23 mouse cellular contexts compared by ENCODE assay signal in the genomic region with DNA sequence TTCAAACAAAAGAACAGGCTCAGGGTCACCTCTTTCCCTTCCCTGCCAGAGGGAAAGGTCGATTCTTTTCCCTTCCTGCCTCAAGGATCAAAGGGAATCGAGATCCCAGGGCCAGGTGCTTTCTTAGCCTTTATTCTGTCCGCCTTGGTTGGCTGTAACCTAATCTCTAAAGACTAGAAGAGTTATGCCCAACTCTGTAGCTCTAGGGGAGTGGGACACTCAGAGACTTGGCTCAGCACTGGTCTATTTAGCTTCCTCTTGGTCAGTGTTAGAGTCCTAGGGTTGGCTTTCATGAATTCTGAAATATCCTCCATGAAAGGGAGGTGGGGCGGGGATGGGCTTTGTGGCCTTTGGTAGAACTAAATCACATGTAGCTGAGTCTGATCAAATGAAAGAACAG. TPM values are rescaled to one million over a fixed set of nuclear protein-coding genes. Genes with fewer than 3 reads are reported as not detected.
DNase-seq lines count a peak whose midpoint lies in the region; ATAC-seq and TF ChIP-seq lines count a peak whose summit lies in the region.
"Had no signal": no experiment of that assay in that cellular context is flagged by ENCODE, and none has a peak within 500 bp of the region (broad histone marks: within the 10 kb centered on the region; RNA-seq: fewer than 3 reads in every experiment).

No protein-coding gene starts in this region.

- 79% methylated on average over 4 of the region's 4 CpGs for WGBS in cerebellum, adult 2 months
- 26% methylated on average over 4 of the region's 4 CpGs for WGBS in kidney, embryonic 14.5 days
- 47% methylated on average over 4 of the region's 4 CpGs for WGBS in lung, embryonic 14.5 days
- WGBS in stomach, embryonic 14.5 days: 56% methylated on average over 4 of the region's 4 CpGs
- 42% methylated on average over 4 of the region's 4 CpGs for WGBS in stomach, postnatal 0 days

- DNase-seq in cerebellum, adult 2 months: no peak
- no peak for DNase-seq in cerebellum, adult 18-20 months
- no peak for DNase-seq in kidney, postnatal 36 days
- DNase-seq in lung, embryonic 14.5 days: peak; percentile 22
- DNase-seq in lung, postnatal 10 days: no peak
- DNase-seq in stomach, postnatal 0 days (ENCODE audit: low spot score): no peak
- DNase-seq: adrenal gland, postnatal 25 days; cerebellum, adult 9-11 months; forebrain, postnatal 0 days; gastrocnemius, postnatal 36 days; heart, adult 2 months; heart, postnatal 14 days; kidney, postnatal 25 days; layer of hippocampus, adult 9-11 months; liver had no signal

- no peak for TF ChIP-seq CTCF in cerebellum, adult 2 months (IDR thresholded peaks at IDR 0.05; ENCODE audit: borderline replicate concordance, insufficient read depth, low read depth, low read length)
- TF ChIP-seq CTCF in lung, embryonic 14.5 days (IDR thresholded peaks at IDR 0.05; ENCODE audit: low read depth): no peak
- no peak for TF ChIP-seq CTCF in stomach, postnatal 0 days (IDR thresholded peaks at IDR 0.05; ENCODE audit: low read depth)

- H3K27ac ChIP-seq in cerebellum, adult 2 months (ENCODE audit: insufficient read depth, low read length): peak overlapping the region; percentile 80; the same call in 1 of the 2 replicates
- H3K27ac ChIP-seq in kidney, embryonic 14.5 days (ENCODE audit: low read depth, low read length): no peak overlapping the region
- H3K27ac ChIP-seq in lung, embryonic 14.5 days (ENCODE audit: low read depth): no peak overlapping the region
- H3K27ac ChIP-seq in stomach, embryonic 14.5 days (ENCODE audit: low read length): no peak overlapping the region
- no peak overlapping the region for H3K27ac ChIP-seq in stomach, postnatal 0 days (replicated peaks)
- H3K27ac ChIP-seq: embryonic facial prominence, embryonic 10.5 days; heart, adult 2 months; heart, embryonic 13.5 days; limb, embryonic 10.5 days; liver, embryonic 15.5 days; macrophage had no signal

- ATAC-seq in kidney, embryonic 14.5 days (ENCODE audit: low FRiP score, low TSS enrichment): peak; percentile 80
- ATAC-seq in lung, embryonic 14.5 days (ENCODE audit: insufficient read depth): no peak
- 0 out of 2 replicates have a peak, but pooled peaks have one; percentile 46 for ATAC-seq in stomach, embryonic 14.5 days (ENCODE audit: insufficient number of reproducible peaks, insufficient read depth, low FRiP score, low read depth)
- no peak for ATAC-seq in stomach, postnatal 0 days (ENCODE audit: low FRiP score, low TSS enrichment)
- ATAC-seq: forebrain, postnatal 0 days; intestine, postnatal 0 days had no signal

- H3K4me3 ChIP-seq in cerebellum, adult 2 months (replicated peaks; ENCODE audit: insufficient read depth, low read depth, low read length): no peak overlapping the region
- no peak overlapping the region for H3K4me3 ChIP-seq in kidney, embryonic 14.5 days (ENCODE audit: low read length)
- H3K4me3 ChIP-seq in lung, embryonic 14.5 days (ENCODE audit: low read depth, low read length): no peak overlapping the region
- no peak overlapping the region for H3K4me3 ChIP-seq in stomach, embryonic 14.5 days (ENCODE audit: low read depth, low read length)
- H3K4me3 ChIP-seq in stomach, postnatal 0 days (ENCODE audit: low read depth, low read length): no peak overlapping the region
- H3K4me3 ChIP-seq: embryonic facial prominence, embryonic 10.5 days; heart, adult 2 months; heart, embryonic 13.5 days; limb, embryonic 10.5 days; liver, embryonic 15.5 days had no signal

- TF ChIP-seq EP300 in stomach, postnatal 0 days (optimal IDR thresholded peaks at IDR 0.05): no peak

- no peaks in the 10 kb centered on the region for H3K9me3 ChIP-seq in kidney, embryonic 14.5 days (ENCODE audit: control insufficient read depth, low read length)
- no peaks in the 10 kb centered on the region for H3K9me3 ChIP-seq in lung, embryonic 14.5 days (ENCODE audit: low read depth, low read length)
- H3K9me3 ChIP-seq in stomach, embryonic 14.5 days (ENCODE audit: control insufficient read depth, low read depth, low read length): no peaks in the 10 kb centered on the region
- no peaks in the 10 kb centered on the region for H3K9me3 ChIP-seq in stomach, postnatal 0 days (ENCODE audit: control insufficient read depth, low read length)
- H3K9me3 ChIP-seq: embryonic facial prominence, embryonic 10.5 days; heart, embryonic 13.5 days; limb, embryonic 10.5 days; liver, embryonic 15.5 days had no signal

- H3K4me2 ChIP-seq in kidney, embryonic 14.5 days (replicated peaks; ENCODE audit: low read depth, low read length): no peak overlapping the region
- no peak overlapping the region for H3K4me2 ChIP-seq in lung, embryonic 14.5 days
- H3K4me2 ChIP-seq in stomach, embryonic 14.5 days (replicated peaks; ENCODE audit: low read depth, low read length): no peak overlapping the region
- no peak overlapping the region for H3K4me2 ChIP-seq in stomach, postnatal 0 days (replicated peaks; ENCODE audit: low read depth)
- H3K4me2 ChIP-seq: heart, embryonic 13.5 days; liver, embryonic 15.5 days had no signal

- no peak for TF ChIP-seq POLR2A in cerebellum, adult 2 months (IDR thresholded peaks at IDR 0.05; ENCODE audit: borderline replicate concordance, insufficient read depth, low read length)

- H3K4me1 ChIP-seq in cerebellum, adult 2 months (ENCODE audit: control insufficient read depth, insufficient read depth, low read length): peaks cover 33% of the 10 kb centered on the region
- H3K4me1 ChIP-seq in kidney, embryonic 14.5 days (ENCODE audit: control insufficient read depth, insufficient read depth, low read length): peaks cover 14% of the 10 kb centered on the region
- H3K4me1 ChIP-seq in lung, embryonic 14.5 days (ENCODE audit: insufficient read depth): no peaks in the 10 kb centered on the region
- H3K4me1 ChIP-seq in stomach, embryonic 14.5 days (ENCODE audit: control insufficient read depth, insufficient read depth, low read length): peaks cover 7% of the 10 kb centered on the region; the same call in 1 of the 2 replicates
- H3K4me1 ChIP-seq in stomach, postnatal 0 days (replicated peaks; ENCODE audit: control insufficient read depth, insufficient read depth): no peaks in the 10 kb centered on the region
- H3K4me1 ChIP-seq: heart, embryonic 13.5 days; limb, embryonic 10.5 days; liver, embryonic 15.5 days had no signal

- H3K36me3 ChIP-seq in kidney, embryonic 14.5 days (ENCODE audit: control insufficient read depth, insufficient read depth, low read length): no peaks in the 10 kb centered on the region
- no peaks in the 10 kb centered on the region for H3K36me3 ChIP-seq in lung, embryonic 14.5 days (ENCODE audit: insufficient read depth)
- no peaks in the 10 kb centered on the region for H3K36me3 ChIP-seq in stomach, embryonic 14.5 days (ENCODE audit: control insufficient read depth, insufficient read depth, low read length)
- no peaks in the 10 kb centered on the region for H3K36me3 ChIP-seq in stomach, postnatal 0 days (ENCODE audit: control insufficient read depth, insufficient read depth, low read length)
- H3K36me3 ChIP-seq: embryonic facial prominence, embryonic 10.5 days; heart, embryonic 13.5 days; limb, embryonic 10.5 days; liver, embryonic 15.5 days had no signal

- no peak overlapping the region for H3K9ac ChIP-seq in kidney, embryonic 14.5 days (ENCODE audit: low read depth, low read length)
- H3K9ac ChIP-seq in lung, embryonic 14.5 days: no peak overlapping the region
- H3K9ac ChIP-seq in stomach, embryonic 14.5 days (replicated peaks; ENCODE audit: low read depth, low read length): no peak overlapping the region
- no peak overlapping the region for H3K9ac ChIP-seq in stomach, postnatal 0 days (ENCODE audit: low read length)
- H3K9ac ChIP-seq: heart, embryonic 13.5 days; liver, embryonic 15.5 days had no signal

- H3K27me3 ChIP-seq in cerebellum, adult 2 months (ENCODE audit: control insufficient read depth, insufficient read depth, low read length): no peaks in the 10 kb centered on the region
- no peaks in the 10 kb centered on the region for H3K27me3 ChIP-seq in kidney, embryonic 14.5 days (ENCODE audit: control insufficient read depth, insufficient read depth, low read length)
- H3K27me3 ChIP-seq in lung, embryonic 14.5 days (ENCODE audit: insufficient read depth, low read length): no peaks in the 10 kb centered on the region
- H3K27me3 ChIP-seq in stomach, embryonic 14.5 days (ENCODE audit: control insufficient read depth, insufficient read depth, low read length): no peaks in the 10 kb centered on the region
- H3K27me3 ChIP-seq in stomach, postnatal 0 days (ENCODE audit: control insufficient read depth, insufficient read depth, low read length): no peaks in the 10 kb centered on the region
- H3K27me3 ChIP-seq: liver, embryonic 15.5 days had no signal

RNA-seq across cellular contexts. Expression of gene Kcna2, which starts 11.6 kb away (rescaled TPM):
- polyA plus RNA-seq in cerebellum, adult 2 months (2012; rRNA removed): 73.3 and 75.7 TPM in 2 replicates
- polyA plus RNA-seq in kidney, embryonic 14.5 days (2014; fragmentation: Nextera tagmentation; extraction: Ambion mirVana): 0.08 and 0.20 TPM in 2 replicates
- 0.42 and 0.51 TPM in 2 replicates for polyA plus RNA-seq in lung, embryonic 14.5 days (2014; fragmentation: Nextera tagmentation; extraction: Ambion mirVana)
- polyA plus RNA-seq in stomach, embryonic 14.5 days (2014; fragmentation: Nextera tagmentation; extraction: Ambion mirVana): 0.13 and 0.14 TPM in 2 replicates
- polyA plus RNA-seq in stomach, postnatal 0 days (2015; fragmentation: Nextera tagmentation; extraction: Ambion mirVana): 0.13 and 0.16 TPM in 2 replicates

Comparison
In these comparisons a context has a peak if more than half of its experiments do, and no peak if none do; other contexts are left out.
1. ATAC-seq: peak in kidney, embryonic 14.5 days (single experiment) and stomach, embryonic 14.5 days (single experiment); none in lung, embryonic 14.5 days (single experiment) and stomach, postnatal 0 days (single experiment).
2. RNA of gene Kcna2, which starts 11.6 kb away (polyA plus RNA-seq): 73.3 to 75.7 TPM in cerebellum, adult 2 months; 0.42 to 0.51 TPM in lung, embryonic 14.5 days, 0.13 to 0.14 TPM in stomach, embryonic 14.5 days, 0.13 to 0.16 TPM in stomach, postnatal 0 days and 0.08 to 0.20 TPM in kidney, embryonic 14.5 days; every median in the first group is over 10 times any median in the second.